Mouse (Mus musculus) neural tube, embryonic 10.5 days (tissue): ENCODE results near the gene Plac8.

Source experiments
- DNase-seq: peaks from one replicate; pipeline ENCODE4 v3.0.0-alpha.2; 2017; ENCODE audit warnings: low spot score; ENCODE audit errors: extremely low spot score

Gene Plac8

GRCm38 (mm10) chr5:100572069-100572468 lies at the start of gene Plac8:
TSS of gene Plac8 (minus strand) at chr5:100572245.
- DNase-seq, result no peak

- no peak for DNase-seq
Observed at GRCm38 (mm10) chr5:100620952-100621351, 48.9 kb upstream of the Plac8 start.

- no peak for DNase-seq
Observed at GRCm38 (mm10) chr5:100619586-100620275, 47.7 kb upstream of the Plac8 start.

GRCm38 (mm10) chr5:100613896-100614768 lies 42.1 kb upstream of the Plac8 start:
- no peak for DNase-seq

GRCm38 (mm10) chr5:100607868-100608267 lies 35.8 kb upstream of the Plac8 start:
- no peak for DNase-seq

GRCm38 (mm10) chr5:100607090-100607762 lies 35.2 kb upstream of the Plac8 start:
- DNase-seq, result no peak

GRCm38 (mm10) chr5:100605828-100606229 lies 33.8 kb upstream of the Plac8 start:
- no peak for DNase-seq

- no peak for DNase-seq
Observed at GRCm38 (mm10) chr5:100604061-100604460, 32.0 kb upstream of the Plac8 start.

GRCm38 (mm10) chr5:100601864-100602263 lies 29.8 kb upstream of the Plac8 start:
- no peak for DNase-seq

GRCm38 (mm10) chr5:100598961-100599463 lies 27.0 kb upstream of the Plac8 start:
- no peak for DNase-seq

GRCm38 (mm10) chr5:100597886-100598485 lies 25.9 kb upstream of the Plac8 start:
- DNase-seq, result no peak

GRCm38 (mm10) chr5:100595999-100596398 lies 24.0 kb upstream of the Plac8 start:
- DNase-seq, result no peak

GRCm38 (mm10) chr5:100594803-100595467 lies 22.9 kb upstream of the Plac8 start:
- DNase-seq, result no peak

GRCm38 (mm10) chr5:100590505-100590904 lies 18.5 kb upstream of the Plac8 start:
- no peak for DNase-seq

- DNase-seq, result no peak
Observed at GRCm38 (mm10) chr5:100587626-100588025, 15.6 kb upstream of the Plac8 start.

GRCm38 (mm10) chr5:100587136-100587535 lies 15.1 kb upstream of the Plac8 start:
- no peak for DNase-seq

- no peak for DNase-seq
Observed at GRCm38 (mm10) chr5:100585657-100586056, 13.6 kb upstream of the Plac8 start.

- DNase-seq, result no peak
Observed at GRCm38 (mm10) chr5:100585206-100585644, 13.2 kb upstream of the Plac8 start.

- no peak for DNase-seq
Observed at GRCm38 (mm10) chr5:100583066-100583465, 11.0 kb upstream of the Plac8 start.

GRCm38 (mm10) chr5:100582435-100582826 lies 10.4 kb upstream of the Plac8 start:
- DNase-seq, result no peak
